25 mouse cellular contexts compared by ENCODE assay signal in the genomic region with DNA sequence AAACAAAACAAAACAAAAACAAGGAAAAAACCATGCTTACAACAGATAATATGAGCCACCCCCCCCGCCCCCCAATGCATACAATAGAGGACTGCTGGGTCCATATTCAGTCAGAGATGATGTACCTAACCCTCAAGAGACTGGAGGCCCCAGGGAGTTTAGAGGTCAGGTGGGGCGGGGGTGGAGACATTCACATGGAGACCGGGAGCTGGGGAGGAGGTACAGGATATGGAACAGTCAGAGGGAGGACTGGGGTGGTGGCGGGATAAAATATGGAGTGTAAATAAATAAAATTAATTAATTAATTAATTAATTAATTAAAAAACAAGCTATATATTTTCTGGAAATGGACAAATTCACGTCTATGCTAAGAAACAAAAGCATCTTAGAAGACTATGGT.
"Had no signal": no experiment of that assay in that cellular context is flagged by ENCODE, and none has a peak within 500 bp of the region (broad histone marks: within the 10 kb centered on the region; RNA-seq: fewer than 3 reads in every experiment).

No protein-coding gene starts in this region.

- H3K9me3 ChIP-seq: heart, embryonic 13.5 days; heart, embryonic 15.5 days; hindbrain, embryonic 12.5 days; kidney, embryonic 15.5 days; limb, embryonic 12.5 days; limb, embryonic 15.5 days had no signal

- H3K4me3 ChIP-seq: heart, adult 2 months; heart, embryonic 13.5 days; heart, embryonic 15.5 days; hindbrain, embryonic 12.5 days; kidney, embryonic 15.5 days; limb, embryonic 12.5 days; limb, embryonic 15.5 days had no signal

- H3K9ac ChIP-seq: heart, embryonic 13.5 days; heart, embryonic 15.5 days; hindbrain, embryonic 12.5 days; kidney, embryonic 15.5 days; limb, embryonic 12.5 days; limb, embryonic 15.5 days had no signal

- H3K4me2 ChIP-seq: heart, embryonic 11.5 days; heart, embryonic 13.5 days; heart, embryonic 15.5 days; hindbrain, embryonic 12.5 days; kidney, embryonic 15.5 days; limb, embryonic 12.5 days; limb, embryonic 15.5 days had no signal

- H3K36me3 ChIP-seq: heart, embryonic 13.5 days; heart, embryonic 15.5 days; kidney, embryonic 15.5 days had no signal

- DNase-seq: gastrocnemius, postnatal 14 days; gastrocnemius, postnatal 36 days; heart, adult 11 months; heart, adult 2 months; heart, postnatal 14 days; heart, postnatal 36 days; kidney, adult 11 months; kidney, adult 2 months; kidney, adult 9 months; kidney, postnatal 14 days; kidney, postnatal 36 days; layer of hippocampus, adult 9-11 months; layer of hippocampus, postnatal 36 days; left cerebral cortex, postnatal 4 days had no signal

- H3K27ac ChIP-seq: heart, adult 2 months; heart, embryonic 13.5 days; heart, embryonic 15.5 days; hindbrain, embryonic 12.5 days; kidney, embryonic 15.5 days; kidney, postnatal 0 days; limb, embryonic 12.5 days; limb, embryonic 15.5 days had no signal

- H3K4me1 ChIP-seq: heart, embryonic 13.5 days; heart, embryonic 15.5 days; hindbrain, embryonic 12.5 days; kidney, embryonic 15.5 days; limb, embryonic 12.5 days; limb, embryonic 15.5 days had no signal

- ATAC-seq: forebrain, embryonic 16.5 days; hindbrain, embryonic 16.5 days; intestine, embryonic 16.5 days had no signal

- H3K27me3 ChIP-seq: heart, embryonic 13.5 days; heart, embryonic 15.5 days; hindbrain, embryonic 12.5 days; kidney, embryonic 15.5 days; limb, embryonic 12.5 days; limb, embryonic 15.5 days had no signal
